Mouse (Mus musculus): ENCODE measurements around the gene Wnk2. TPM values are rescaled to one million over a fixed set of nuclear protein-coding genes. Genes with fewer than 3 reads are reported as not detected.

Gene Wnk2
- total RNA-seq, 2 experiments from 2014 or later = 10.1 to 10.5 TPM

GRCm38 (mm10) chr13:49178839-49179585, 31.2 kb upstream of the Wnk2 start:
- peak in 1 of 2 experiments; percentile 50 for DNase-seq (ENCODE audit: low spot score in 2 of 2)

GRCm38 (mm10) chr13:49175509-49175908, 27.7 kb upstream of the Wnk2 start:
- DNase-seq (ENCODE audit: low spot score in 2 of 2) = no peak

GRCm38 (mm10) chr13:49172971-49173596, 25.3 kb upstream of the Wnk2 start:
- DNase-seq (ENCODE audit: low spot score in 2 of 2) = peak; percentile 88

GRCm38 (mm10) chr13:49172335-49172734, 24.5 kb upstream of the Wnk2 start:
- no peak for DNase-seq (ENCODE audit: low spot score in 2 of 2)

- DNase-seq (ENCODE audit: low spot score in 2 of 2) = no peak
Measured at GRCm38 (mm10) chr13:49171729-49172128, 23.9 kb upstream of the Wnk2 start.

- DNase-seq (ENCODE audit: low spot score in 2 of 2) = no peak
Measured at GRCm38 (mm10) chr13:49170623-49171022, 22.8 kb upstream of the Wnk2 start.

- peak; percentile 87 to 89 for DNase-seq (ENCODE audit: low spot score in 2 of 2)
Measured at GRCm38 (mm10) chr13:49169448-49170207, 21.8 kb upstream of the Wnk2 start.

GRCm38 (mm10) chr13:49167081-49167480, 19.3 kb upstream of the Wnk2 start:
- no peak for DNase-seq (ENCODE audit: low spot score in 2 of 2)

GRCm38 (mm10) chr13:49163645-49164044, 15.8 kb upstream of the Wnk2 start:
- DNase-seq (ENCODE audit: low spot score in 2 of 2) = no peak

- DNase-seq (ENCODE audit: low spot score in 2 of 2) = no peak
Measured at GRCm38 (mm10) chr13:49162722-49163121, 14.9 kb upstream of the Wnk2 start.

- no peak for DNase-seq (ENCODE audit: low spot score in 2 of 2)
Measured at GRCm38 (mm10) chr13:49161236-49161635, 13.4 kb upstream of the Wnk2 start.

GRCm38 (mm10) chr13:49158040-49158713, 10.4 kb upstream of the Wnk2 start:
- no peak for DNase-seq (ENCODE audit: low spot score in 2 of 2)

- DNase-seq (ENCODE audit: low spot score in 2 of 2) = no peak
Measured at GRCm38 (mm10) chr13:49156645-49157044, 8.8 kb upstream of the Wnk2 start.

- DNase-seq (ENCODE audit: low spot score in 2 of 2) = no peak
Measured at GRCm38 (mm10) chr13:49154621-49155020, 6.8 kb upstream of the Wnk2 start.

- DNase-seq (ENCODE audit: low spot score in 2 of 2) = no peak
Measured at GRCm38 (mm10) chr13:49154028-49154427, 6.2 kb upstream of the Wnk2 start.

GRCm38 (mm10) chr13:49148687-49149086, 873 bp upstream of the Wnk2 start:
- no peak for DNase-seq (ENCODE audit: low spot score in 2 of 2)

- no peak for DNase-seq (ENCODE audit: low spot score in 2 of 2)
Measured at GRCm38 (mm10) chr13:49147007-49147857, 582 bp downstream of the Wnk2 start.

- DNase-seq (ENCODE audit: low spot score in 2 of 2) = no peak
Measured at GRCm38 (mm10) chr13:49146698-49147006, 1.2 kb downstream of the Wnk2 start.

GRCm38 (mm10) chr13:49146040-49146697, 1.6 kb downstream of the Wnk2 start:
- DNase-seq (ENCODE audit: low spot score in 2 of 2) = no peak

- DNase-seq (ENCODE audit: low spot score in 2 of 2) = no peak
Measured at GRCm38 (mm10) chr13:49145396-49145795, 2.4 kb downstream of the Wnk2 start.

Measured in adrenal gland, postnatal 4 days (tissue).